Mouse (Mus musculus): Measurements from ENCODE around the gene Zswim7. TPM values are rescaled to one million over a fixed set of nuclear protein-coding genes. Genes with fewer than 3 reads are reported as not detected.
"Not testable (repeated sequence)": the region's sequence is repeated elsewhere in the genome, so short reads cannot be mapped to it uniquely, and the experiment has no call there.

Zswim7 gene
- polyA plus RNA-seq, 1 experiment from 2014 or later = 25.2 TPM

DNA sequence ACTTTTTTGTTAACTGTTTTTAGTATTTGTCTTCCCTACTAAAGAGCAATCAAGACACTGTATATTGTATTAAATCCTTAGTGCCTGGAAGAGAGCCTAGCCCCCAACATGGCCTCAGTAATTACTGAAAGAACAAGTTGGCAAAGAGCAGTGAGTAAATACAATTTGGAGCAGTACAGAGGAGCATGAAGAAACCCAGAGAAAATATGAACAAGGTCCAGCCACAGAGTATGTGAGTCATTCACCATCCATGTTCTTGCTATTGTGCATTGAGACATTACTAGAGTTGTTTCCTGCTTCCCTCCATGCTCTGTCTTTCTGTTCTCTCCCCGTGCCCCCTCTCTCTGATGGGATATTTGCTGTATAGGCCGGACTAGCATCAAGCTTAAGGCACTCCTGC, 12.9 kb upstream of the Zswim7 start:
- H3K36me3 ChIP-seq (ENCODE audit: control insufficient read depth, insufficient read depth, low read length) = peaks cover 14% of the 10 kb centered on the region

DNA sequence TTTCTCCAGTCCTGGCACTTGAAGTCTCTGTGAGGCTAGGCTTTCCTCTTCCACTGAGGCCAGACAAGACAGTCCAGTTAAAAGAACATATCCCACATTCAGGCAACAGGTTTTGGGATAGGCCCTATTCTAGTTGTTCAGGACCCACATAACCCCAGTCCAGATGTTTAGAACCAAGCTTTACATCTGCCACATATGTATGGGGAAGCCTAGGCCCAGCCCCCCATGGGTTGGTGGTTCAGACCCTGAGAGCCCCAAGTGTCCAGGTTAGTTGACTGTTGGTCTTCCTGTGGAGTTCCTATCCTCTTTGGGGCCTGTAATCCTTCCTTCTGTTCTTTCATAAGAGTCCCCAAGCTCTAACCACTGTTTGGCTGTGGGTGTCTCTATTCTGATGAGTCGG, 6.5 kb upstream of the Zswim7 start:
- Histone ChIP-seq H3K36me3 (ENCODE audit: control insufficient read depth, insufficient read depth, low read length) (peaks cover 15% of the 10 kb centered on the region), H3K4me2 (replicated peaks; ENCODE audit: low read depth, low read length) (no peak overlapping the region), H3K4me1 (ENCODE audit: control insufficient read depth, insufficient read depth, low read length) (no peaks in the 10 kb centered on the region), H3K9ac (replicated peaks; ENCODE audit: low read depth, low read length) (no peak overlapping the region), H3K27ac (ENCODE audit: low read length) (no peak overlapping the region), H3K4me3 (ENCODE audit: low read depth, low read length) (no peak overlapping the region), H3K9me3 (ENCODE audit: control insufficient read depth, low read depth, low read length) (no peaks in the 10 kb centered on the region), H3K27me3 (ENCODE audit: control insufficient read depth, insufficient read depth, low read length) (no peaks in the 10 kb centered on the region)
- no peak for ATAC-seq (ENCODE audit: insufficient number of reproducible peaks, insufficient read depth, low FRiP score, low read depth)
- 97% methylated on average over 1 of the region's 1 CpGs for WGBS

More for the DNA sequence above, 12.9 kb upstream of the Zswim7 start:
- Histone ChIP-seq H3K4me1 (ENCODE audit: control insufficient read depth, insufficient read depth, low read length) (no peaks in the 10 kb centered on the region), H3K27me3 (ENCODE audit: control insufficient read depth, insufficient read depth, low read length) (no peaks in the 10 kb centered on the region), H3K27ac (ENCODE audit: low read length) (no peak overlapping the region), H3K4me3 (ENCODE audit: low read depth, low read length) (no peak overlapping the region), H3K9ac (replicated peaks; ENCODE audit: low read depth, low read length) (no peak overlapping the region), H3K9me3 (ENCODE audit: control insufficient read depth, low read depth, low read length) (no peaks in the 10 kb centered on the region), H3K4me2 (replicated peaks; ENCODE audit: low read depth, low read length) (no peak overlapping the region)
- no peak for ATAC-seq (ENCODE audit: insufficient number of reproducible peaks, insufficient read depth, low FRiP score, low read depth)
- 86% methylated on average over 2 of the region's 2 CpGs for WGBS

DNA sequence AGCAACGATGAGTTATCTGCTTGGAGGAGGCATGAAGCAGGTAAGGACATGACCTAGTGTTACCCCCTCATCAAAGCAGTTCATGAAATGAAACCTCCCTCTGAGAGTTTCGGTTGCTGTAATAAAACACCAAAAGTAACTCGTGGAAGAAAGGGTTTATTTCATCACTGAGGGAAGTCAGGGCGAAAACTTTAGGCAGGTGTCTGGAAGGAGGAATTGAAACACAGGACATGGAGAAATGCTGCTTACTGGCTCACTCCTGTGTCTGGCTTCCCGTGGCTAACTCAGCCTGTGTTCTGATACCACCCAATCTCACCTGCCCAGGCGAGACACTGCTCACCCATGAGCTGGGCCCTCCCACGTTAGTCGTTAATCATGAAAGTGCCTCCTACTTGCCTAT, 3.8 kb upstream of the Zswim7 start:
- WGBS = 85% methylated on average over 8 of the region's 8 CpGs
- H3K27ac ChIP-seq (ENCODE audit: low read length) = no peak overlapping the region
- no peak for ATAC-seq (ENCODE audit: insufficient number of reproducible peaks, insufficient read depth, low FRiP score, low read depth)
- peaks cover 15% of the 10 kb centered on the region for H3K36me3 ChIP-seq (ENCODE audit: control insufficient read depth, insufficient read depth, low read length)
- H3K4me3 ChIP-seq (ENCODE audit: low read depth, low read length) = no peak overlapping the region
- no peaks in the 10 kb centered on the region for H3K4me1 ChIP-seq (ENCODE audit: control insufficient read depth, insufficient read depth, low read length)
- H3K9me3 ChIP-seq (ENCODE audit: control insufficient read depth, low read depth, low read length) = no peaks in the 10 kb centered on the region
- H3K27me3 ChIP-seq (ENCODE audit: control insufficient read depth, insufficient read depth, low read length) = no peaks in the 10 kb centered on the region
- H3K4me2 ChIP-seq (replicated peaks; ENCODE audit: low read depth, low read length) = no peak overlapping the region
- no peak overlapping the region for H3K9ac ChIP-seq (replicated peaks; ENCODE audit: low read depth, low read length)

DNA sequence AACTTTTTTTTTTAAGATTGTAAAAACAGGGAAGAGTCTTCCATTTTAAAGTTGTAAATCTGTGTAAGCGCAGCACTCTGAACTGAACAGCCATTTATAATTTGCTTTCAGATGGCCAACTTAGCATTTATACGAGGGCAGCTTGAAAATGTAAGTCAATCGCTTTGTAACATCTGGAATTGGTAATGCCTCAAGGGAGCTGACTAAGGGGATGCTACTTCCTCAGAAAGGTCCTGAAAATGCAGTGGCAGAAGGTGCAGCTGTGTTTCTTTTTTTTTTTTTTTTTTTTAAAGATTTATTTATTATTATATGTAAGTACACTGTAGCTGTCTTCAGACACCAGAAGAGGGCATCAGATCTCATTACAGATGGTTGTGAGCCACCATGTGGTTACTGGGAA, 2.8 kb upstream of the Zswim7 start:
- H3K9me3 ChIP-seq (ENCODE audit: control insufficient read depth, low read depth, low read length); H3K4me1 ChIP-seq (ENCODE audit: control insufficient read depth, insufficient read depth, low read length): not testable (repeated sequence)
- H3K36me3 ChIP-seq (ENCODE audit: control insufficient read depth, insufficient read depth, low read length) = peaks cover 15% of the 10 kb centered on the region

DNA sequence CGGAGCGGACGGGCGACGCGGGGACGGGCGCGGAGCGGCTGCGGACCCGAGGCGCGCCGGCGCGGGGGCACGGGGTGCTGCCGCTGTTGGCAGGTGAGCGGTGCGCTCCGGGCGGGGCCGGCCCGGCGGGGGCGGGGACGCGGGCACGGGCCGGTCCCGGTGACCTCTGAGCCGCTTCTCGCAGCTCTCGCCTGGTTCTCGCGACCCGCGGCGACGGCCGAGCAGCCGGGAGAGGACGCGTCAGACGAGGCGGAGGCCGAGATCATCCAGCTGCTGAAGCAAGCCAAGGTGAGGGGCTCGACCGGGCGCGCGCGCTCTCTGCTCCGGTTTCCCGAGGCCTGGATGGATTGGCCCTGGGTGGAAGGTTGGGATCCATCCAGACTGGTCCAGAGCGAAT, 424 bp upstream of the Zswim7 start:
- no peaks in the 10 kb centered on the region for H3K27me3 ChIP-seq (ENCODE audit: control insufficient read depth, insufficient read depth, low read length)
- H3K4me2 ChIP-seq (replicated peaks; ENCODE audit: low read depth, low read length) = peak overlapping the region; percentile 59
- peak overlapping the region; percentile 78 for H3K4me3 ChIP-seq (ENCODE audit: low read depth, low read length)
- H3K4me1 ChIP-seq (ENCODE audit: control insufficient read depth, insufficient read depth, low read length) = no peaks in the 10 kb centered on the region
- H3K9me3 ChIP-seq (ENCODE audit: control insufficient read depth, low read depth, low read length) = no peaks in the 10 kb centered on the region
- peak; percentile 77 for ATAC-seq (ENCODE audit: insufficient number of reproducible peaks, insufficient read depth, low FRiP score, low read depth)
- peak overlapping the region; percentile 79 for H3K9ac ChIP-seq (replicated peaks; ENCODE audit: low read depth, low read length)
- 1% methylated on average over 55 of the region's 57 CpGs for WGBS
- peaks cover 14% of the 10 kb centered on the region for H3K36me3 ChIP-seq (ENCODE audit: control insufficient read depth, insufficient read depth, low read length)
- H3K27ac ChIP-seq (ENCODE audit: low read length) = peak overlapping the region; percentile 90

More for the DNA sequence above, 2.8 kb upstream of the Zswim7 start:
- not testable (repeated sequence) for ATAC-seq (ENCODE audit: insufficient number of reproducible peaks, insufficient read depth, low FRiP score, low read depth); H3K4me2 ChIP-seq (replicated peaks; ENCODE audit: low read depth, low read length); H3K27ac ChIP-seq (ENCODE audit: low read length); H3K27me3 ChIP-seq (ENCODE audit: control insufficient read depth, insufficient read depth, low read length); H3K9ac ChIP-seq (replicated peaks; ENCODE audit: low read depth, low read length); H3K4me3 ChIP-seq (ENCODE audit: low read depth, low read length)
- 88% methylated on average over 3 of the region's 3 CpGs for WGBS

DNA sequence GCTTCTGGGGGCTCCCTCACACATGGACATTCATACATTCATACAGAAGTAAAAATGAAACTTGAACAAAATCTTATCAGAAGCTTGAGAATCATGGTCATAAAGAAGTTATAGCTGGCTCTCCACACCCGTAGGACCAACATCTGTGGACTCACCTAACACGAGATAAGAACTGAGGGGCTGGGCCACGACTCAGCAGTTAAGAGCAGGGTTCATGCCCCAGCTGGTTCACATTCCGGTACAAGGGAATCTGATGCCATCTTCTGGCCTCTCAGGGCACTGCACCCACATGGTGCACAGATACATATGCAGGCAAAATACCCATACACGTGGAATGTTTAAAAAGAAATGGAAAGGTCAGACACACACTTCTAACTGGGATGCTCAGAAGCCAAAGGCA, 3.1 kb downstream of the Zswim7 start:
- WGBS = 17% methylated on average over 5 of the region's 5 CpGs
- no peak overlapping the region for H3K4me3 ChIP-seq (ENCODE audit: low read depth, low read length)
- H3K36me3 ChIP-seq (ENCODE audit: control insufficient read depth, insufficient read depth, low read length) = no peaks in the 10 kb centered on the region
- no peaks in the 10 kb centered on the region for H3K27me3 ChIP-seq (ENCODE audit: control insufficient read depth, insufficient read depth, low read length)
- no peak overlapping the region for H3K27ac ChIP-seq (ENCODE audit: low read length)
- H3K9me3 ChIP-seq (ENCODE audit: control insufficient read depth, low read depth, low read length) = no peaks in the 10 kb centered on the region
- H3K4me2 ChIP-seq (replicated peaks; ENCODE audit: low read depth, low read length) = no peak overlapping the region
- no peaks in the 10 kb centered on the region for H3K4me1 ChIP-seq (ENCODE audit: control insufficient read depth, insufficient read depth, low read length)
- no peak for ATAC-seq (ENCODE audit: insufficient number of reproducible peaks, insufficient read depth, low FRiP score, low read depth)
- no peak overlapping the region for H3K9ac ChIP-seq (replicated peaks; ENCODE audit: low read depth, low read length)

DNA sequence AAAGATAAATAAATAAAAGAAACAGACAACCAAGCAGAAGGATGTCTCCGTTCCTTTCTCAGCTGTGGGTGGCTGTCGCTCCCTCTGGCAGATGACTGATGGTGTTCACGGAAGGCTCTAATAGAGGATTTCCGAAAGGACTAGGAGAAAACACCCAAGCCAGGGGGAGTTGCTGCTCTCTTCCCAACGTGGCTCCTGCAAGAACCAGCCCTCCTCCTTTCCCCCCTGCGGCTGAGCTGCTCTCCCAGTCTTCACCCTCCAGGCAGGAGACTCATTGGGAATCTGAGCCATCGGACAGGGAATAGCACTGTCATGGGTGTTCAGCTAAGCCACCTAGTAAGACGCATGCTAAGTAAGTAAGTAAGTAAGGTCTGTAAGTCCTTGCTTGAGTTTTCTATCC, 4.1 kb downstream of the Zswim7 start:
- Histone ChIP-seq H3K9me3 (ENCODE audit: control insufficient read depth, low read depth, low read length) (no peaks in the 10 kb centered on the region), H3K4me1 (ENCODE audit: control insufficient read depth, insufficient read depth, low read length) (no peaks in the 10 kb centered on the region), H3K36me3 (ENCODE audit: control insufficient read depth, insufficient read depth, low read length) (no peaks in the 10 kb centered on the region), H3K27me3 (ENCODE audit: control insufficient read depth, insufficient read depth, low read length) (no peaks in the 10 kb centered on the region), H3K27ac (ENCODE audit: low read length) (no peak overlapping the region), H3K9ac (replicated peaks; ENCODE audit: low read depth, low read length) (no peak overlapping the region), H3K4me3 (ENCODE audit: low read depth, low read length) (no peak overlapping the region), H3K4me2 (replicated peaks; ENCODE audit: low read depth, low read length) (no peak overlapping the region)
- 36% methylated on average over 8 of the region's 8 CpGs for WGBS
- ATAC-seq (ENCODE audit: insufficient number of reproducible peaks, insufficient read depth, low FRiP score, low read depth) = no peak

DNA sequence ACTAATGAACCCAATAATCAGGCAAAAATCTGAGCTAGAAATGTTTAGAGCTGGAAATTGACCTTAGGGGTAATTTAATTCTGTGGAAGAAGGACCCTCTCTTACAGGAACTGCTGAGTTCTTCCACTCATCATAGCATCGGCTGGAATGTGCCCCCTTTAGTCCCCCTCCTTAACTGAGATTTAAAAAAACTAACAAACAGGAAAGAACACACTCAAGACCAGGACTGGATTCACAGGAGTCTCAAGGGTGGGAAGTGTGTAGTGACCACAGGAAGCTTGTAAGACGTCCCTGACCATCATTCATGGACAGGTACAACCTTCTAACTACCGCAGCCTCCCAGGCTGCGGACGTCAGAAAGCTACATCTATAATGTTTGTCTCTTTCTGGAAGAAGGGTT, 10.3 kb downstream of the Zswim7 start:
- WGBS = 33% methylated on average over 5 of the region's 5 CpGs
- H3K36me3 ChIP-seq (ENCODE audit: control insufficient read depth, insufficient read depth, low read length) = no peaks in the 10 kb centered on the region
- H3K4me2 ChIP-seq (replicated peaks; ENCODE audit: low read depth, low read length) = 0 out of 2 replicates have a peak overlapping the region, but pooled peaks have one; percentile 4
- H3K4me1 ChIP-seq (ENCODE audit: control insufficient read depth, insufficient read depth, low read length) = 0 out of 2 replicates have a peak, but pooled peaks cover 8% of the 10 kb centered on the region
- H3K27me3 ChIP-seq (ENCODE audit: control insufficient read depth, insufficient read depth, low read length) = no peaks in the 10 kb centered on the region
- H3K9ac ChIP-seq (replicated peaks; ENCODE audit: low read depth, low read length) = no peak overlapping the region
- no peak for ATAC-seq (ENCODE audit: insufficient number of reproducible peaks, insufficient read depth, low FRiP score, low read depth)
- no peaks in the 10 kb centered on the region for H3K9me3 ChIP-seq (ENCODE audit: control insufficient read depth, low read depth, low read length)
- H3K27ac ChIP-seq (ENCODE audit: low read length) = no peak overlapping the region
- no peak overlapping the region for H3K4me3 ChIP-seq (ENCODE audit: low read depth, low read length)

DNA sequence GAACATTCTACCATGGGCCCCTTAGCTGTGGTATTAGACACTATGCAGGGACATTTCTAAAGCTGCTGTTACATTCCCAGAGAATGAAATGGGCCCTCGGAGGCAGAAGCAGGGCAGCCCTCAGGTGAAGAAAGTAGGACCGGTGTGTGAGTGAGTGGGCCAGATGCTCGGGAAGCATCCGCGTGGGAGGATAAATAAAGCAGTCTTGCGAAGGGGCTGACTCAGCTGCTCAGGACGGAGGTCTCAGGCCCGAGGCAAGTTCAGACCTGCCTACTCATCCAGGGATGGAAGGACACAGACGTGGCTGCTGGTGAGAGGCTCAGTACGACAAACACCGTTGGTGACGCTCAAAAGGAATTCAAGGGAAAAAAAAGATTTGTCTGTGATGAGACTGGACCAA, 12.1 kb downstream of the Zswim7 start:
- Histone ChIP-seq H3K27ac (ENCODE audit: low read length) (no peak overlapping the region), H3K4me2 (replicated peaks; ENCODE audit: low read depth, low read length) (no peak overlapping the region), H3K36me3 (ENCODE audit: control insufficient read depth, insufficient read depth, low read length) (no peaks in the 10 kb centered on the region), H3K4me1 (ENCODE audit: control insufficient read depth, insufficient read depth, low read length) (0 out of 2 replicates have a peak, but pooled peaks cover 8% of the 10 kb centered on the region), H3K9me3 (ENCODE audit: control insufficient read depth, low read depth, low read length) (no peaks in the 10 kb centered on the region), H3K27me3 (ENCODE audit: control insufficient read depth, insufficient read depth, low read length) (no peaks in the 10 kb centered on the region), H3K4me3 (ENCODE audit: low read depth, low read length) (no peak overlapping the region), H3K9ac (replicated peaks; ENCODE audit: low read depth, low read length) (no peak overlapping the region)
- WGBS = 62% methylated on average over 12 of the region's 12 CpGs
- no peak for ATAC-seq (ENCODE audit: insufficient number of reproducible peaks, insufficient read depth, low FRiP score, low read depth)
